Mouse (Mus musculus) heart, postnatal 0 days (tissue): ENCODE measurements around the gene Coro2b. TPM values are rescaled to one million over a fixed set of nuclear protein-coding genes. Genes with fewer than 3 reads are reported as not detected.

Experiments
- ATAC-seq: fragments of 200-750 bp; cut with Nextera tagmentation; 2 replicates; pipeline ENCODE4 v1.8.0; 2017; ENCODE audit warnings: low read depth, moderate number of reproducible peaks, moderate library complexity; ENCODE audit not compliant: insufficient read depth
- DNase-seq: peaks from one replicate; pipeline ENCODE4 v3.0.0-alpha.2; 2016; ENCODE audit warnings: low spot score
- H3K27ac ChIP-seq: fragments of 300-500 bp; sonication (generic); 2 replicates; pipeline ENCODE4 v1.5.1; 2014; ENCODE audit warnings: low read depth, mild to moderate bottlenecking
- H3K27me3 ChIP-seq: fragments of 300-500 bp; sonication (generic); 2 replicates; pipeline ENCODE4 v1.6.1; 2014; ENCODE audit warnings: low read length, mixed read lengths; ENCODE audit not compliant: control insufficient read depth, insufficient read depth
- H3K36me3 ChIP-seq: fragments of 300-500 bp; sonication (generic); replicated peaks from 2 replicates; pipeline ENCODE4 v1.6.1; 2014; ENCODE audit warnings: low read length, mixed read lengths; ENCODE audit not compliant: control insufficient read depth, insufficient read depth
- H3K4me1 ChIP-seq: fragments of 300-500 bp; sonication (generic); 2 replicates; pipeline ENCODE4 v1.6.1; 2014; ENCODE audit warnings: antibody characterized with exemption; ENCODE audit not compliant: control insufficient read depth, insufficient read depth
- H3K4me2 ChIP-seq: fragments of 300-500 bp; sonication (generic); 2 replicates; pipeline ENCODE4 v1.6.1; 2014; ENCODE audit warnings: low read depth, mild to moderate bottlenecking, low read length, moderate library complexity
- H3K4me3 ChIP-seq: fragments of 300-500 bp; sonication (generic); 2 replicates; pipeline ENCODE4 v1.5.1; 2014; ENCODE audit warnings: low read depth, low read length
- H3K9ac ChIP-seq: fragments of 300-500 bp; sonication (generic); replicated peaks from 2 replicates; pipeline ENCODE4 v1.6.1; 2014; ENCODE audit warnings: low read depth, low read length, mixed read lengths
- H3K9me3 ChIP-seq: fragments of 300-500 bp; sonication (generic); replicated peaks from 2 replicates; pipeline ENCODE4 v1.6.1; 2016; ENCODE audit warnings: low read length; ENCODE audit not compliant: control insufficient read depth
- CTCF ChIP-seq: IDR thresholded peaks from 2 replicates; pipeline ENCODE4 v1.5.1; 2016; ENCODE audit warnings: antibody characterized with exemption, control low read depth, low read depth
- EP300 ChIP-seq: IDR thresholded peaks from 2 replicates; pipeline ENCODE4 v1.6.1; 2016; ENCODE audit warnings: antibody characterized with exemption, low read depth
- WGBS: fragments of 180-500 bp; shearing (Covaris S2); extraction: QIAGEN DNeasy Blood & Tissue Kit; methylation state at CpG from one replicate; pipeline ENCODE4 v1.1.7; 2014; 5-methylcytosine and 5-hydroxymethylcytosine counted together
- polyA plus RNA-seq: library from polyadenylated mRNA; unstranded; fragments of >200 nt; fragmentation: Nextera tagmentation; extraction: Ambion mirVana; gene quantifications from 2 replicates; pipeline ENCODE4 v1.2.1, GENCODE M21; 2015
- total RNA-seq: library from RNA; depleted of rRNA; stranded (reverse); fragments of >200 nt; gene quantifications from 2 replicates; pipeline ENCODE4 v1.2.3, GENCODE M21; 2014; ENCODE audit warnings: low replicate concordance

Gene Coro2b
- total and polyA plus RNA-seq, 2 experiments from 2014 or later: 5.5 to 45.9 TPM

DNA sequence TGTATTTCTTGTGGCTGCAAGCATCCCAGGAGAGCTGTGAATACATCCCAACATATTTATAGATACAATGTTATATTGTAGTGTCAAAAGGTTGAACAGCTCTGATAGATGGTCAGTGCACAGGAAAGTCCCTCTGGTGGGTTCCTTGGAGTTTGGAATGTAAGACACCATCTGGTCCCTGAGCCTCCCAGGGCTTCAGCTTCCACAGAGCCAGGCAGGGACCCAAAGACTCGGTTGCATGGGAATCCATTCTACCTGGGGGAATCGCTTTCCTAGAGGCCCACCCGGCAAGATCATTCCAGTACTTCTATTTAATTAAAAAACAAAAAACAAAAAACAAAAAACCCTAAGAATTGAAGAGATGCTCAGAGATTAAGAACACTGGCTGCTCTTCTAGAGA, 78.4 kb downstream of the Coro2b start:
- peaks cover 21% of the 10 kb centered on the region for H3K4me1 ChIP-seq
- H3K36me3 ChIP-seq: no peaks in the 10 kb centered on the region
- WGBS: 89% methylated on average over 3 of the region's 3 CpGs
- no peak overlapping the region for H3K9ac ChIP-seq
- DNase-seq (no peak), ATAC-seq (no peak)
- H3K27ac ChIP-seq: no peak overlapping the region
- no peak for TF ChIP-seq CTCF
- no peak for TF ChIP-seq EP300
- no peak overlapping the region for H3K4me2 ChIP-seq
- H3K9me3 ChIP-seq: no peaks in the 10 kb centered on the region
- H3K27me3 ChIP-seq: no peaks in the 10 kb centered on the region
- H3K4me3 ChIP-seq: no peak overlapping the region

DNA sequence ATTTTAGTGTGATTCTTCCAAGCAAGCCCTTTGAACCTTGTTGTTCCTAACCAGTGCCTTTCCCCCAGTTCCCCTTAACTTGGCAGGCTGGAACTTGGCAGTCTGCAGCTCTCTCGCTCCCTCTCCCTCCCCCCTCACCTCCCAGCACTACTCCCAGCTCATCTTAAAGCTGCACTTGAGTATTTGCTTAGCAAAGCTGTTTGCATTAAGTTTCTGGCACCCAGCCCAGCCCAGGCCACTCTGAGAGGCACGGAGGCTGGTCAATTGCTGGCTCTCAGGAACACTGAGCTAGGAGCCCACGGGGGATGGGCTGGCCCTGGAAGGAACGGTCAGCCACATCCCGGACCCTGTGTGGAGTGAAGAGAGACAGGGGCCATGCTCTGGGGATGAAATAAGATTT, 80.8 kb downstream of the Coro2b start:
- Histone ChIP-seq H3K36me3 (no peaks in the 10 kb centered on the region), H3K4me2 (0 out of 2 replicates have a peak overlapping the region, but pooled peaks have one; percentile 24), H3K9me3 (no peaks in the 10 kb centered on the region), H3K4me3 (no peak overlapping the region), H3K9ac (no peak overlapping the region), H3K27ac (peak overlapping the region; percentile 82), H3K27me3 (no peaks in the 10 kb centered on the region), H3K4me1 (peaks cover 40% of the 10 kb centered on the region)
- 4% methylated on average over 5 of the region's 5 CpGs for WGBS
- ATAC-seq (peak; percentile 43; the same call in 1 of the 2 replicates), DNase-seq (peak; percentile 69)
- no peak for TF ChIP-seq CTCF
- no peak for TF ChIP-seq EP300

DNA sequence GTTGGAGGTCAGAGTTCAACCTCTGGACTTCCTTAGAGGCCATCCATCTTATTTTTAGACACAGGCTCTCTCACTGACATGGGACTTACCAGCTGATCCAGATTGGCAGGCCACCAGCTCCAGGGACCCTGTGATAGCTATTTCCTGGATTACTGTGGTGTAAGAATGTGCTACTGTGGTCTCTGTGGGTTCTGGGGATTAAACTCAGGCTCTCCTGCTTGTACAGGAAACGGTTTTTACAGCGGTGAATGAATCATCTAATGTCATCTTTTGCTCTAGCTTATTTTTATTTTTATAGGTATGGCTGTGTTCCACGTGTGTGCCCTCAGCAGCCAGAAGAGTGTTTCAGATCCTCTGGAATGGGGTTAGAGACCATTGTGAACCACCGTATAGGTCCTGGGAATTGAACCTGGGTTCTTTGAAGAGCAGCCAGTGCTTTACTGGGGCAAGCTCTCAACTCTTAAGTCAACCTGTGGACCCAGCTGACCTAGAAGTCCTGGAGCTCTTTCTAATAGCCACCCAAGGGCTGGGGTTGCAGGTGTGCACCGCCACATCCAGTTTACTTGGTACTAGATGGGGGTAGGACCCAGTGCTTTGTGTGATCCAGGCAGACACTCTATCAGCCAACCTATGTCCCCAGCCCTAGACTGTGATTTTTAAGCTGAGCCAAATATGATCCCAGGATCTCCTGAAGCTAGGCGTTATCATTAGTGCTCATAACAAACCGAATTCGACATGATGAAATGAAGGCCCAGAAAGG, 81.5 kb downstream of the Coro2b start:
- ATAC-seq (no peak), DNase-seq (peak; percentile 36)
- Histone ChIP-seq H3K4me2 (no peak overlapping the region), H3K9me3 (no peaks in the 10 kb centered on the region), H3K27me3 (no peaks in the 10 kb centered on the region), H3K4me3 (no peak overlapping the region), H3K36me3 (no peaks in the 10 kb centered on the region), H3K9ac (no peak overlapping the region), H3K27ac (peak overlapping the region; percentile 82), H3K4me1 (peaks cover 46% of the 10 kb centered on the region)
- TF ChIP-seq CTCF (no peak), EP300 (no peak)
- 45% methylated on average over 8 of the region's 8 CpGs for WGBS

DNA sequence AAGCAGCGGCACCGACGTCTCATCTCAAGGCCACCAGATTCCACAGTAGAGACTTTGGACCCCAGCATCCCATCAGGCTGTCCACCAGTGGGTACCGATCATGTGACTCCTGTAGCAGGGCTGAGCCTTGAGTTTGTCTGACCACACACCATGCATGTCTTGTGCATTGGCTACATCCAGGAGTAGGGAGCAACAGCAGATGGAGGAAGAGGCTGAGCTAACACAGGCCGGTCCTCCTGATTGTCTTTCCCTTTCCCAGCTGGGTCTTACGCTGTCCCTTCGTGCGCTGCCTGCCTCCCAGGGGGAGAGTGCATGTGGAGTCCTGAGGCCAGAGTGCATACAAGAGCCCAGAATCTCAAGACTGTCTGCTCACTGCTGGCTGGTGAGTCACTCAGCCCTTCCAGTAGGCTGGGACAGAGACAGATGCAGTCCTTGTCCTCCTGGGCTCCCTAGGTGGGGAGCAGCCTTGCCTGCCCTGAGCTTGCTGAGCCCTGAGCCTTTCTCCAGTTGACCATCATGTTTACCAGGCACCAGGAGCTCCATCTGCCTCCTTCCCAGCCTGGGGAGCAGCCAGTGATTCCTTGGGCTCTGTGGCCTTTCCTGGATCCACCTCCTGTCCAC, 84.4 kb downstream of the Coro2b start:
- no peak for TF ChIP-seq CTCF
- TF ChIP-seq EP300: no peak
- ATAC-seq (0 out of 2 replicates have a peak, but pooled peaks have one; percentile 3), DNase-seq (no peak)
- Histone ChIP-seq H3K27ac (peak overlapping the region; percentile 68; the same call in 1 of the 2 replicates), H3K27me3 (no peaks in the 10 kb centered on the region), H3K4me2 (no peak overlapping the region), H3K36me3 (no peaks in the 10 kb centered on the region), H3K4me3 (no peak overlapping the region), H3K9ac (no peak overlapping the region), H3K4me1 (peaks cover 47% of the 10 kb centered on the region), H3K9me3 (no peaks in the 10 kb centered on the region)
- 90% methylated on average over 8 of the region's 8 CpGs for WGBS

DNA sequence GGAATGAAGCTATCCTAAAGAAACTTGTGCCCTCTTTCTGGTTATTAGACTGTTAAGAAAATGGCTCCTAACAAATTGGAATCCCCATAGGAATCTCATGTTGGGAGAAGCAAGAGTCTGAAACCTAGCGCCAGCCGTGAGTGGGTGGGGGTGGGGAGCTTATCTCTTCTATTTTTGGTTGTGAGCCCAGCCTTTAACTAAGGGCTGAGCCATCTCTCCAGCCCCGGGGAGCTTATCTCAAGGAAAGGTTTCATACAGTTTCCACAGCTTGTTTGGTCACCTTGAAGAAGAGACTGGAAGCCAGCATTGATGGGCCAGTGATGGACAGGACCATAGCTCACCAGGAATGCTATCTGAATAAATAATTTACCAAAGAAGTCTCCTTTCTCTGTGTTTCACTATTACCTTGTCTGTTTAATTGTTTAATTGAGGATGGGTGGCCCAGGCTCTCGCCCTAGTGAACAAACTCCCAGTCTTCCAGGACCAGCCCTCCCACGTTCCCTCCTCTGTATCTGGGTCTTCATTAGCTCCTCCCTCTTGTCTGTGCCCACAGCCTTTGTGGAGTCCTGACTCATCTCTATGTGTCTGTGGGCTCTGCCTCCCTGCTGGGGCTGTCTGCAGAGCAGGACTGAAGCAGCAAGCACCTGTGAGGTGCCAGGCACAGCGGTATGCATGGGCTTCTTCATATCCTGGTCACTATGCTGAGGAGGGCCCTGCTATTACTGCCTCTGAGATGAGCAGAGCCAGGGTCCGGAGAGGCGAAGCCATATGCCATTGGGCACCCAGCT, 85.1 kb downstream of the Coro2b start:
- Histone ChIP-seq H3K27ac (peak overlapping the region; percentile 68), H3K27me3 (no peaks in the 10 kb centered on the region), H3K9me3 (no peaks in the 10 kb centered on the region), H3K9ac (peak overlapping the region; percentile 37; the same call in 1 of the 2 replicates), H3K4me2 (no peak overlapping the region), H3K4me3 (no peak overlapping the region), H3K36me3 (no peaks in the 10 kb centered on the region), H3K4me1 (peaks cover 47% of the 10 kb centered on the region)
- peak; percentile 56 for ATAC-seq
- TF ChIP-seq CTCF: no peak
- TF ChIP-seq EP300: no peak
- peak; percentile 52 for DNase-seq
- WGBS: 44% methylated on average over 8 of the region's 8 CpGs
